Mouse (Mus musculus) hindbrain, postnatal 0 days (tissue): ENCODE measurements around the gene Ptger2. TPM values are rescaled to one million over a fixed set of nuclear protein-coding genes. Genes with fewer than 3 reads are reported as not detected.

Source experiments
- ATAC-seq: fragments of 200-750 bp; cut with Nextera tagmentation; 2 replicates; pipeline ENCODE4 v1.8.0; 2017; ENCODE audit warnings: mild to moderate bottlenecking, moderate TSS enrichment, moderate library complexity
- DNase-seq: peaks from one replicate; pipeline ENCODE4 v3.0.0-alpha.2; 2015; ENCODE audit warnings: low spot score
- H3K27ac ChIP-seq: fragments of 300-500 bp; sonication (generic); 2 replicates; pipeline ENCODE4 v1.5.1; 2014; ENCODE audit warnings: mild to moderate bottlenecking
- H3K27me3 ChIP-seq: fragments of 300-500 bp; sonication (generic); 2 replicates; pipeline ENCODE4 v1.6.1; 2014; ENCODE audit warnings: low read length, mixed read lengths; ENCODE audit not compliant: insufficient read depth
- H3K36me3 ChIP-seq: fragments of 300-500 bp; sonication (generic); 2 replicates; pipeline ENCODE4 v1.6.1; 2014; ENCODE audit warnings: low read length, mixed read lengths; ENCODE audit not compliant: insufficient read depth
- H3K4me1 ChIP-seq: fragments of 300-500 bp; sonication (generic); 2 replicates; pipeline ENCODE4 v1.6.1; 2014; ENCODE audit warnings: antibody characterized with exemption, low read length, mixed read lengths; ENCODE audit not compliant: insufficient read depth
- H3K4me2 ChIP-seq: fragments of 300-500 bp; sonication (generic); 2 replicates; pipeline ENCODE4 v1.6.1; 2014; ENCODE audit warnings: low read depth, mild to moderate bottlenecking, low read length, moderate library complexity, mixed read lengths
- H3K4me3 ChIP-seq: fragments of 300-500 bp; sonication (generic); 2 replicates; pipeline ENCODE4 v1.5.1; 2014; ENCODE audit warnings: low read length
- H3K9ac ChIP-seq: fragments of 300-500 bp; sonication (generic); replicated peaks from 2 replicates; pipeline ENCODE4 v1.6.1; 2014; ENCODE audit warnings: mild to moderate bottlenecking, low read length, moderate library complexity, mixed read lengths
- H3K9me3 ChIP-seq: fragments of 300-500 bp; sonication (generic); 2 replicates; pipeline ENCODE4 v1.6.1; 2016; ENCODE audit warnings: low read length, mixed read lengths
- CTCF ChIP-seq: IDR thresholded peaks from 2 replicates; pipeline ENCODE4 v1.5.1; 2016; ENCODE audit warnings: antibody characterized with exemption, control low read depth, low read depth
- WGBS: fragments of 180-500 bp; shearing (Covaris S2); extraction: QIAGEN DNeasy Blood & Tissue Kit; methylation state at CpG from one replicate; pipeline ENCODE4 v1.1.7; 2014; 5-methylcytosine and 5-hydroxymethylcytosine counted together
- polyA plus RNA-seq: library from polyadenylated mRNA; unstranded; fragments of >200 nt; fragmentation: Nextera tagmentation; extraction: Ambion mirVana; gene quantifications from 2 replicates; pipeline ENCODE4 v1.2.1, GENCODE M21; 2015
- total RNA-seq: library from RNA; depleted of rRNA; stranded (reverse); fragments of >200 nt; gene quantifications from 2 replicates; pipeline ENCODE4 v1.2.3, GENCODE M21; 2014

Ptger2 gene
- total and polyA plus RNA-seq, 2 experiments from 2014 or later, result 0.68 to 1.0 TPM

- Histone ChIP-seq H3K27ac (no peak overlapping the region), H3K9me3 (no peaks in the 10 kb centered on the region), H3K27me3 (no peaks in the 10 kb centered on the region), H3K9ac (no peak overlapping the region), H3K4me2 (no peak overlapping the region), H3K4me1 (no peaks in the 10 kb centered on the region), H3K4me3 (no peak overlapping the region), H3K36me3 (no peaks in the 10 kb centered on the region)
- no peak for DNase-seq
- WGBS, result 82% methylated on average over 1 of the region's 1 CpGs
- ATAC-seq, result no peak
- TF ChIP-seq CTCF, result no peak
These were observed 21.2 kb downstream of the Ptger2 start for GRCm38 (mm10) chr14:45009242-45009641.

- Histone ChIP-seq H3K4me1 (no peaks in the 10 kb centered on the region), H3K36me3 (no peaks in the 10 kb centered on the region), H3K27ac (no peak overlapping the region), H3K4me3 (no peak overlapping the region), H3K4me2 (no peak overlapping the region), H3K9ac (no peak overlapping the region), H3K27me3 (no peaks in the 10 kb centered on the region), H3K9me3 (no peaks in the 10 kb centered on the region)
- ATAC-seq (no peak), DNase-seq (no peak)
- WGBS, result 83% methylated on average over 2 of the region's 2 CpGs
- TF ChIP-seq CTCF, result no peak
These were observed 23.3 kb downstream of the Ptger2 start for GRCm38 (mm10) chr14:45011260-45011659.

GRCm38 (mm10) chr14:45011671-45012070 lies 23.7 kb downstream of the Ptger2 start:
- ATAC-seq (no peak), DNase-seq (no peak)
- Histone ChIP-seq H3K9ac (no peak overlapping the region), H3K4me2 (no peak overlapping the region), H3K27me3 (no peaks in the 10 kb centered on the region), H3K9me3 (no peaks in the 10 kb centered on the region), H3K27ac (no peak overlapping the region), H3K4me3 (no peak overlapping the region), H3K4me1 (no peaks in the 10 kb centered on the region), H3K36me3 (no peaks in the 10 kb centered on the region)
- TF ChIP-seq CTCF, result no peak
- WGBS, result 96% methylated on average over 6 of the region's 6 CpGs

- no peak for ATAC-seq
- no peak overlapping the region for H3K4me2 ChIP-seq
- WGBS, result 85% methylated on average over 3 of the region's 3 CpGs
These were observed 33.6 kb downstream of the Ptger2 start for GRCm38 (mm10) chr14:45021551-45021950.

GRCm38 (mm10) chr14:45034293-45034692 lies 46.3 kb downstream of the Ptger2 start:
- Histone ChIP-seq H3K27me3 (no peaks in the 10 kb centered on the region), H3K4me1 (no peaks in the 10 kb centered on the region), H3K9ac (no peak overlapping the region), H3K9me3 (no peaks in the 10 kb centered on the region), H3K36me3 (no peaks in the 10 kb centered on the region), H3K4me2 (no peak overlapping the region), H3K27ac (no peak overlapping the region), H3K4me3 (no peak overlapping the region)
- DNase-seq, result no peak
- no peak for TF ChIP-seq CTCF
- 87% methylated on average over 3 of the region's 3 CpGs for WGBS
- ATAC-seq, result no peak

More at GRCm38 (mm10) chr14:45021551-45021950, 33.6 kb downstream of the Ptger2 start:
- H3K9me3 ChIP-seq, result no peaks in the 10 kb centered on the region
- H3K4me3 ChIP-seq, result no peak overlapping the region
- no peaks in the 10 kb centered on the region for H3K36me3 ChIP-seq
- TF ChIP-seq CTCF, result no peak
- no peak for DNase-seq
- no peak overlapping the region for H3K9ac ChIP-seq
- no peaks in the 10 kb centered on the region for H3K27me3 ChIP-seq
- no peaks in the 10 kb centered on the region for H3K4me1 ChIP-seq
- H3K27ac ChIP-seq, result no peak overlapping the region

GRCm38 (mm10) chr14:45036579-45036978 lies 48.6 kb downstream of the Ptger2 start:
- Histone ChIP-seq H3K4me1 (no peaks in the 10 kb centered on the region), H3K36me3 (no peaks in the 10 kb centered on the region), H3K27ac (no peak overlapping the region), H3K4me3 (no peak overlapping the region), H3K9me3 (no peaks in the 10 kb centered on the region), H3K4me2 (no peak overlapping the region), H3K27me3 (no peaks in the 10 kb centered on the region), H3K9ac (no peak overlapping the region)
- no peak for DNase-seq
- WGBS, result 89% methylated on average over 1 of the region's 1 CpGs
- TF ChIP-seq CTCF, result no peak
- no peak for ATAC-seq

- Histone ChIP-seq H3K4me1 (no peaks in the 10 kb centered on the region), H3K9me3 (no peaks in the 10 kb centered on the region), H3K27me3 (no peaks in the 10 kb centered on the region), H3K4me2 (no peak overlapping the region), H3K27ac (no peak overlapping the region), H3K36me3 (no peaks in the 10 kb centered on the region), H3K4me3 (no peak overlapping the region), H3K9ac (no peak overlapping the region)
- ATAC-seq, result no peak
- DNase-seq, result no peak
- WGBS, result 85% methylated on average over 7 of the region's 7 CpGs
- TF ChIP-seq CTCF, result no peak
These were observed 50.1 kb downstream of the Ptger2 start for GRCm38 (mm10) chr14:45038052-45038451.
